Mouse (Mus musculus) heart, embryonic 16.5 days (tissue): ENCODE results near the gene Tmigd1. TPM values are rescaled to one million over a fixed set of nuclear protein-coding genes. Genes with fewer than 3 reads are reported as not detected.
"Not testable (repeated sequence)": the region's sequence is repeated elsewhere in the genome, so short reads cannot be mapped to it uniquely, and the experiment has no call there.

ENCODE experiments used
- ATAC-seq: fragments of 200-750 bp; cut with Nextera tagmentation; replicated peaks from 2 replicates; pipeline ENCODE4 v1.8.0; 2017; ENCODE audit warnings: moderate number of reproducible peaks; ENCODE audit not compliant: insufficient read depth, low FRiP score; ENCODE audit errors: extremely low read depth
- H3K27ac ChIP-seq: fragments of 300-500 bp; sonication (generic); 2 replicates; pipeline ENCODE4 v1.5.1; 2014; ENCODE audit warnings: mild to moderate bottlenecking, low read length, control low read depth, moderate library complexity
- H3K27me3 ChIP-seq: fragments of 300-500 bp; sonication (generic); 2 replicates; pipeline ENCODE4 v1.6.1; 2014; ENCODE audit warnings: low read length, mixed read lengths; ENCODE audit not compliant: control insufficient read depth, insufficient read depth
- H3K36me3 ChIP-seq: fragments of 300-500 bp; sonication (generic); 2 replicates; pipeline ENCODE4 v1.6.1; 2014; ENCODE audit not compliant: control insufficient read depth, insufficient read depth
- H3K4me1 ChIP-seq: fragments of 300-500 bp; sonication (generic); 2 replicates; pipeline ENCODE4 v1.6.1; 2014; ENCODE audit warnings: low read length, mixed read lengths; ENCODE audit not compliant: control insufficient read depth, insufficient read depth
- H3K4me2 ChIP-seq: fragments of 300-500 bp; sonication (generic); 2 replicates; pipeline ENCODE4 v1.6.1; 2014; ENCODE audit warnings: low read depth, mild to moderate bottlenecking, control low read depth, low read length
- H3K4me3 ChIP-seq: fragments of 300-500 bp; sonication (generic); 2 replicates; pipeline ENCODE4 v1.5.1; 2014; ENCODE audit warnings: mild to moderate bottlenecking, control low read depth, low read length
- H3K9ac ChIP-seq: fragments of 300-500 bp; sonication (generic); 2 replicates; pipeline ENCODE4 v1.6.1; 2014; ENCODE audit warnings: low read length, control low read depth
- H3K9me3 ChIP-seq: fragments of 300-500 bp; sonication (generic); replicated peaks from 2 replicates; pipeline ENCODE4 v1.6.1; 2016; ENCODE audit warnings: low read length; ENCODE audit not compliant: control insufficient read depth
- WGBS: fragments of 180-500 bp; shearing (Covaris S2); extraction: QIAGEN DNeasy Blood & Tissue Kit; methylation state at CpG from one replicate; pipeline ENCODE4 v1.1.7; 2014; 5-methylcytosine and 5-hydroxymethylcytosine counted together
- polyA plus RNA-seq: library from polyadenylated mRNA; unstranded; fragments of >200 nt; fragmentation: Nextera tagmentation; extraction: Ambion mirVana; gene quantifications from 2 replicates; pipeline ENCODE4 v1.2.1, GENCODE M21; 2015

Tmigd1 gene
- polyA plus RNA-seq, 1 experiment from 2014 or later, result 2.7 TPM

GRCm38 (mm10) chr11:76912055-76912395 lies 10.1 kb downstream of the Tmigd1 start:
- Histone ChIP-seq H3K9me3 (no peaks in the 10 kb centered on the region), H3K36me3 (no peaks in the 10 kb centered on the region), H3K27me3 (no peaks in the 10 kb centered on the region), H3K4me3 (no peak overlapping the region), H3K4me2 (peak overlapping the region; percentile 19; the same call in 1 of the 2 replicates), H3K27ac (peak overlapping the region; percentile 44), H3K4me1 (peaks cover 19% of the 10 kb centered on the region), H3K9ac (no peak overlapping the region)
- peak; percentile 47 for ATAC-seq
- 12% methylated on average over 7 of the region's 7 CpGs for WGBS

- H3K4me1 ChIP-seq, result peaks cover 19% of the 10 kb centered on the region
- no peak overlapping the region for H3K27ac ChIP-seq
- no peak overlapping the region for H3K4me2 ChIP-seq
- no peaks in the 10 kb centered on the region for H3K9me3 ChIP-seq
- no peaks in the 10 kb centered on the region for H3K27me3 ChIP-seq
- WGBS, result 73% methylated on average over 7 of the region's 7 CpGs
- H3K36me3 ChIP-seq, result no peaks in the 10 kb centered on the region
- H3K4me3 ChIP-seq, result no peak overlapping the region
- no peak for ATAC-seq
- H3K9ac ChIP-seq, result no peak overlapping the region
These were observed 12.4 kb downstream of the Tmigd1 start for GRCm38 (mm10) chr11:76914366-76914765.

DNA sequence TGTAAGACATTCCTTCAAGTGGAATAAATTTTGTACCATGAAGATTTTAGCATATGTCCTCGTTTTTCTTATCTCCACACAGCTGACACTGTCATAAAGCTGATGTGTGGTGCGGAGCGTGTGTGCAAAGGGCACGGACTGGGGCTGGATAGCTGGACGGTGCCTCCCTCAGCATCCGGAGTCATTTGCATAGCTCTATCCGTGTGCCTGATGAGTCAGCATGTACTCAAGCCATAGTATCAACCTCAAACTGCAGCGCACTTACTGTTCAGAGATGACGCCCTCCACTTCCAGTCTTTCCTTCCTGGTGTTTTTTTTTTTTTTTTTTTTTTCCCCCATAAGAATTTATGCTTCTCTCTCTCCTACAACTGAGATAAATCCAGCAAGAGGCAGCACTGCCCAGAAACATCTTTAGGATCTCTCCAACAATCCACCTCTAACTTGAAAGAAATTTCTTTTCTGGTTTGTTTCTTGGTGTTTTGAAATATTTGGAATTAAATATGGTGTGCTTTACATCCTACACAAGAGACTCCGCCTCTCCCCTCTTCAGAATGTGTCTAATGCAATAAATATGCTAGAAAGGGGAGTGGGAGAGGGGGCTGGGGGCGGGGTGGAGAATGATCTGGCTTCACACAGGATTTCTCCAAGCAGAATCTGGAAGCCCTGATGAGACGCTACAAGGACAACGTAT lies 14.7 kb downstream of the Tmigd1 start:
- WGBS, result 32% methylated on average over 13 of the region's 13 CpGs
- Histone ChIP-seq H3K27me3 (no peaks in the 10 kb centered on the region), H3K9me3 (no peaks in the 10 kb centered on the region), H3K4me1 (peaks cover 9% of the 10 kb centered on the region), H3K36me3 (no peaks in the 10 kb centered on the region), H3K4me3 (no peak overlapping the region), H3K27ac (no peak overlapping the region), H3K4me2 (peak overlapping the region; percentile 24; the same call in 1 of the 2 replicates), H3K9ac (no peak overlapping the region)
- ATAC-seq, result peak; percentile 78

DNA sequence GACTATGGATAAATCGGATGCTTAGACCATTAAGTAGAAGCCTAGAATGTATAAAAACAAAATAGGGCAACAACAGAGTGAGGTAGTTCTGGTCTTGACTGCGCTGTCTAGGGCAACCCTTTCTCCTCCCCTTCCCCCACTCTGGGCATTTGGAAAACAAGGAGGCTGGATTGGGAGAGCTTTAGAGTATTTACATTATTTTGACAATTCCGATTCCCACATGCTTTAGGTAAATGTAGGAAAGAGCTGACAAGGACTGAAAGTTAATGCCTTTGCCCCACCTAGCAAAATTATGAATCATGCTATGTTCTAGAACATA lies 15.2 kb downstream of the Tmigd1 start:
- H3K4me2 ChIP-seq, result no peak overlapping the region
- H3K27ac ChIP-seq, result no peak overlapping the region
- 58% methylated on average over 3 of the region's 3 CpGs for WGBS
- peaks cover 3% of the 10 kb centered on the region for H3K4me1 ChIP-seq
- no peak overlapping the region for H3K9ac ChIP-seq
- H3K27me3 ChIP-seq, result no peaks in the 10 kb centered on the region
- no peaks in the 10 kb centered on the region for H3K9me3 ChIP-seq
- no peak for ATAC-seq
- H3K4me3 ChIP-seq, result no peak overlapping the region
- no peaks in the 10 kb centered on the region for H3K36me3 ChIP-seq

DNA sequence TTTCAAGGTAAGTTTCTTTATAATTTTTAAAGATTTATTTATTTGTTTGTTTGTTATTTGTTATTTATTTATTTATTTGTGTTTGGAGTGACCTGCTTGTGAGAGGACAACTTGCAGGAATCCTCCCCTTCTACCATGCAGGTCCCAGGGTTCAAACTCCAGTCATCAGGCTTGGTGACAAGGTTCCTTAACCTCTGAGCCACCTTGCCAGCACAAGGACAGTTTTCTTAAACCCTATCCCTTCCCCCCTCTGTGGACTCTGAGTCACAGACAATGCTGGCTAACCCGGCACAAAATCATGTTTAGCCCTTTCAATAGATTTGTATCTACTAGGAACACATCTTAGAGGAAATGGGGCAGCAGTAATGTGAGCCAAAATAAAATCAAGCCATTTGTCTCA lies 18.6 kb downstream of the Tmigd1 start:
- 47% methylated on average over 1 of the region's 1 CpGs for WGBS
- H3K9me3 ChIP-seq, result no peaks in the 10 kb centered on the region
- H3K9ac ChIP-seq, result no peak overlapping the region
- no peaks in the 10 kb centered on the region for H3K27me3 ChIP-seq
- no peak overlapping the region for H3K4me3 ChIP-seq
- no peaks in the 10 kb centered on the region for H3K36me3 ChIP-seq
- H3K4me2 ChIP-seq, result no peak overlapping the region
- no peak overlapping the region for H3K27ac ChIP-seq
- ATAC-seq, result no peak
- peaks cover 8% of the 10 kb centered on the region for H3K4me1 ChIP-seq

- Histone ChIP-seq H3K4me3 (no peak within 1 kb of the TSS), H3K9me3 (no peaks in the 10 kb centered on the region), H3K27ac (no peak within 1 kb of the TSS), H3K4me1 (peaks cover 8% of the 10 kb centered on the region), H3K9ac (no peak within 1 kb of the TSS), H3K27me3 (no peaks in the 10 kb centered on the region), H3K4me2 (peak within 1 kb of the TSS; percentile 36; the same call in 1 of the 2 replicates), H3K36me3 (no peaks in the 10 kb centered on the region)
- ATAC-seq, result no peak
- WGBS, result 34% methylated on average over 6 of the region's 6 CpGs
These were observed 22.8 kb downstream of the Tmigd1 start, which contains the start of gene Blmh for GRCm38 (mm10) chr11:76924759-76925236. TSS of gene Blmh (plus strand) at chr11:76924809.

DNA sequence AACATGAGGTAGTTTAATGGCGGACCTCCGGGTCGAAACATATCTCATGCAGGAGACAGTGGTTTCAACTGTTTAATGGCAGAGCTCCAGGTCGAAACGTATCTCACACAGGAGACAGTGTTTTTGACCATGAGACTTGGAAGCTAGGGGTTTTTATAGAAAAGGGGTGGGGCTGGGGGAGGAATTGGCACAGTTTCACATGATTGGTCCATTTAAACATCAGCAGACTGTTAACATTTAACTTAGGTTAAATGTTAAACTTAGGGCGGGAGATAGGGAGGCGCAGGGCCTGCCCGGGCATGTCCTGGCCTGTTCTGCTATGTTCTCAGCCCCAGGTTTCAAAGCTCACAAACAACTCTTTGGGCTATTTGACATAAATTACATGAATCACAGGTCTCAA lies 26.6 kb downstream of the Tmigd1 start:
- WGBS, result 78% methylated on average over 8 of the region's 8 CpGs
- H3K4me2 ChIP-seq, ATAC-seq: not testable (repeated sequence)

DNA sequence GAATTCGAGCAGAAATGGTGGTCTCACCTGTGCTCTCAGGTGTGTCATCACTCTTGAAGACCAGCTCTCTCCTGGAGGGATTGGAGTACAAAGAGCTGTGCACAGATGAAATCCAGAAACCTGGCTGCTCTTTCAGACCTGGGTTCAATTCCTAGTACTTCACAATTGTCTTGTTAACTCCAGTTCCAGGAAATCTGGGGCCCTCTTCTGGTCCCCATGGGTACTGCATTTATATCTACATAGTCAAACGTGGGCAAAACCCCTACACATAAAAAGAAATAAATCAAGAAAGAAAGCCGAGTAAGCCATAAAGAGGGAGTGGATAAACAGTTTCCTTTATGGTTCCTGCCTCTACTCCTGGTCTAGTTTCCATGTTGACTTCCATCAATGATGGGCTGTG lies 31.2 kb downstream of the Tmigd1 start:
- no peaks in the 10 kb centered on the region for H3K27me3 ChIP-seq
- WGBS, result 74% methylated on average over 3 of the region's 3 CpGs
- H3K27ac ChIP-seq, result no peak overlapping the region
- H3K9ac ChIP-seq, result no peak overlapping the region
- H3K4me2 ChIP-seq, result no peak overlapping the region
- ATAC-seq, result no peak
- no peaks in the 10 kb centered on the region for H3K36me3 ChIP-seq
- H3K9me3 ChIP-seq, result peaks cover 7% of the 10 kb centered on the region; the same call in 1 of the 2 replicates
- no peak overlapping the region for H3K4me3 ChIP-seq
- H3K4me1 ChIP-seq, result no peaks in the 10 kb centered on the region

More for the DNA sequence above, 26.6 kb downstream of the Tmigd1 start:
- H3K27ac ChIP-seq, H3K36me3 ChIP-seq, H3K9ac ChIP-seq, H3K9me3 ChIP-seq, H3K27me3 ChIP-seq, H3K4me3 ChIP-seq, H3K4me1 ChIP-seq: not testable (repeated sequence)

DNA sequence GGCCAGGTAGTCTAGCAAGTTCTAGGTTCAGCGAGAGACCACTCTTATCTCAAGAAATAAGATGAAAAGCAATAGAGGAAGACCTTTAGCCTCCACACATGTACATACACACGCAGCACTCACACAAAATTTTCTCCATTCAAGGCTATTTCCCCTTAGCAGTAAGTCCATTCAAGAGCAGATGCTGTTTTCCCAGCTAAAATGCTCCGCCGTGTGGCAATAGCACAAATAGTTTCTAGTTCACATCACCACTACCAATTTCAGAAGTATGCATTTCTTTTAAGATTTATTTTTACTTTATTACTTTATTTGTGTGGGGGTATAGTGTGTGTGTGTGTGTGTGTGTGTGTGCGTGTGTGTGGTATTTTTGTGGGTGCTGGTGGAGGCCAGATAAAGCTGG lies 34.6 kb downstream of the Tmigd1 start:
- Histone ChIP-seq H3K27me3 (no peaks in the 10 kb centered on the region), H3K36me3 (no peaks in the 10 kb centered on the region), H3K4me1 (no peaks in the 10 kb centered on the region), H3K4me2 (no peak overlapping the region), H3K9me3 (peaks cover 3% of the 10 kb centered on the region; the same call in 1 of the 2 replicates), H3K27ac (no peak overlapping the region), H3K4me3 (no peak overlapping the region), H3K9ac (no peak overlapping the region)
- WGBS, result 63% methylated on average over 5 of the region's 5 CpGs
- ATAC-seq, result no peak
